Mouse (Mus musculus): ENCODE results near the gene Crip1.

- no peak for TF ChIP-seq GATA1 (IDR thresholded peaks at IDR 0.05; ENCODE audit: low read length)
- no peak for TF ChIP-seq TAL1 (IDR thresholded peaks at IDR 0.05; ENCODE audit: low read length)
These were observed 11.4 kb downstream of the Crip1 start for GRCm38 (mm10) chr12:113157521-113157920.

Measured in erythroblast, embryonic 14.5 days (primary cell).